Mouse (Mus musculus) intestine, postnatal 0 days (tissue): Measurements from ENCODE around the gene Mecom. TPM values are rescaled to one million over a fixed set of nuclear protein-coding genes. Genes with fewer than 3 reads are reported as not detected.
"Not testable (repeated sequence)": the region's sequence is repeated elsewhere in the genome, so short reads cannot be mapped to it uniquely, and the experiment has no call there.

ENCODE experiments used
- ATAC-seq: fragments of 200-750 bp; cut with Nextera tagmentation; 2 replicates; pipeline ENCODE4 v1.8.0; 2017; ENCODE audit warnings: mild to moderate bottlenecking, moderate TSS enrichment, moderate library complexity
- H3K27ac ChIP-seq: fragments of 300-500 bp; sonication (generic); 2 replicates; pipeline ENCODE4 v1.5.1; 2014; ENCODE audit warnings: mild to moderate bottlenecking, low read depth, low read length, moderate library complexity
- H3K27me3 ChIP-seq: fragments of 300-500 bp; sonication (generic); replicated peaks from 2 replicates; pipeline ENCODE4 v1.6.1; 2014; ENCODE audit warnings: low read length, mixed read lengths; ENCODE audit not compliant: control insufficient read depth, insufficient read depth
- H3K36me3 ChIP-seq: fragments of 300-500 bp; sonication (generic); 2 replicates; pipeline ENCODE4 v1.6.1; 2014; ENCODE audit warnings: mild to moderate bottlenecking, moderate library complexity; ENCODE audit not compliant: control insufficient read depth, insufficient read depth
- H3K4me1 ChIP-seq: fragments of 300-500 bp; sonication (generic); replicated peaks from 2 replicates; pipeline ENCODE4 v1.6.1; 2014; ENCODE audit warnings: antibody characterized with exemption, low read length, mixed read lengths; ENCODE audit not compliant: control insufficient read depth, insufficient read depth
- H3K4me2 ChIP-seq: fragments of 300-500 bp; sonication (generic); replicated peaks from 2 replicates; pipeline ENCODE4 v1.6.1; 2014; ENCODE audit warnings: low read depth, mild to moderate bottlenecking, moderate library complexity
- H3K4me3 ChIP-seq: fragments of 300-500 bp; sonication (generic); 2 replicates; pipeline ENCODE4 v1.5.1; 2014; ENCODE audit warnings: low read depth, low read length
- H3K9ac ChIP-seq: fragments of 300-500 bp; sonication (generic); 2 replicates; pipeline ENCODE4 v1.6.1; 2014; ENCODE audit warnings: mild to moderate bottlenecking, low read depth, low read length
- H3K9me3 ChIP-seq: fragments of 300-500 bp; sonication (generic); 2 replicates; pipeline ENCODE4 v1.6.1; 2016; ENCODE audit warnings: mixed run types; ENCODE audit not compliant: control insufficient read depth
- CTCF ChIP-seq: sonication (generic); IDR thresholded peaks from 2 replicates; pipeline ENCODE4 v1.5.1; 2016; ENCODE audit warnings: low read depth, mild to moderate bottlenecking, control low read depth, antibody characterized with exemption, moderate library complexity
- WGBS: fragments of 180-500 bp; shearing (Covaris S2); extraction: QIAGEN DNeasy Blood & Tissue Kit; methylation state at CpG from one replicate; pipeline ENCODE4 v1.1.7; 2014; 5-methylcytosine and 5-hydroxymethylcytosine counted together
- polyA plus RNA-seq: library from polyadenylated mRNA; unstranded; fragments of >200 nt; fragmentation: Nextera tagmentation; extraction: Ambion mirVana; gene quantifications from 2 replicates; pipeline ENCODE4 v1.2.1, GENCODE M21; 2015

The Mecom gene
- polyA plus RNA-seq, 1 experiment from 2014 or later = 7.7 TPM

- H3K4me3 ChIP-seq = no peak overlapping the region
- no peak overlapping the region for H3K4me2 ChIP-seq
- H3K27ac ChIP-seq = no peak overlapping the region
- H3K36me3 ChIP-seq = no peaks in the 10 kb centered on the region
- H3K9me3 ChIP-seq = no peaks in the 10 kb centered on the region
- no peak overlapping the region for H3K9ac ChIP-seq
- no peak for TF ChIP-seq CTCF
- no peaks in the 10 kb centered on the region for H3K4me1 ChIP-seq
- H3K27me3 ChIP-seq = no peaks in the 10 kb centered on the region
- 15% methylated on average over 2 of the region's 2 CpGs for WGBS
- no peak for ATAC-seq
These were observed 25.7 kb upstream of the Mecom start for GRCm38 (mm10) chr3:30573549-30573948.

- 60% methylated on average over 1 of the region's 2 CpGs for WGBS
- not testable (repeated sequence) for ATAC-seq, H3K27me3 ChIP-seq, H3K4me1 ChIP-seq, H3K36me3 ChIP-seq, H3K27ac ChIP-seq, H3K9me3 ChIP-seq, H3K9ac ChIP-seq, H3K4me3 ChIP-seq, H3K4me2 ChIP-seq
These were observed 18.5 kb upstream of the Mecom start for GRCm38 (mm10) chr3:30566333-30566732.

- Histone ChIP-seq H3K4me1 (no peaks in the 10 kb centered on the region), H3K4me2 (no peak overlapping the region), H3K4me3 (no peak overlapping the region), H3K36me3 (no peaks in the 10 kb centered on the region), H3K9me3 (no peaks in the 10 kb centered on the region), H3K27ac (no peak overlapping the region), H3K9ac (no peak overlapping the region), H3K27me3 (no peaks in the 10 kb centered on the region)
- no peak for ATAC-seq
- WGBS = 43% methylated on average over 6 of the region's 6 CpGs
- peak; percentile 64 for TF ChIP-seq CTCF
These were observed 13.0 kb upstream of the Mecom start for GRCm38 (mm10) chr3:30560677-30561314.

- no peaks in the 10 kb centered on the region for H3K9me3 ChIP-seq
- no peak overlapping the region for H3K27ac ChIP-seq
- H3K9ac ChIP-seq = no peak overlapping the region
- no peaks in the 10 kb centered on the region for H3K36me3 ChIP-seq
- TF ChIP-seq CTCF = peak; percentile 7; the same call in 1 of the 2 replicates
- no peaks in the 10 kb centered on the region for H3K27me3 ChIP-seq
- ATAC-seq = peak; percentile 49; the same call in 1 of the 2 replicates
- no peaks in the 10 kb centered on the region for H3K4me1 ChIP-seq
- H3K4me2 ChIP-seq = no peak overlapping the region
- 47% methylated on average over 6 of the region's 6 CpGs for WGBS
- no peak overlapping the region for H3K4me3 ChIP-seq
These were observed 5.9 kb upstream of the Mecom start for GRCm38 (mm10) chr3:30553741-30554140.

- no peaks in the 10 kb centered on the region for H3K4me1 ChIP-seq
- H3K4me3 ChIP-seq = no peak overlapping the region
- ATAC-seq = no peak
- no peak overlapping the region for H3K9ac ChIP-seq
- H3K27ac ChIP-seq = no peak overlapping the region
- peak; percentile 37 for TF ChIP-seq CTCF
- no peaks in the 10 kb centered on the region for H3K9me3 ChIP-seq
- WGBS = 64% methylated on average over 2 of the region's 2 CpGs
- no peaks in the 10 kb centered on the region for H3K27me3 ChIP-seq
- no peak overlapping the region for H3K4me2 ChIP-seq
- no peaks in the 10 kb centered on the region for H3K36me3 ChIP-seq
These were observed 2.4 kb upstream of the Mecom start for GRCm38 (mm10) chr3:30550218-30550617.

GRCm38 (mm10) chr3:30548928-30549327, 1.1 kb upstream of the Mecom start:
- Histone ChIP-seq H3K9me3 (no peaks in the 10 kb centered on the region), H3K27ac (no peak overlapping the region), H3K4me1 (no peaks in the 10 kb centered on the region), H3K9ac (no peak overlapping the region), H3K36me3 (no peaks in the 10 kb centered on the region), H3K27me3 (no peaks in the 10 kb centered on the region), H3K4me3 (no peak overlapping the region), H3K4me2 (no peak overlapping the region)
- WGBS = 44% methylated on average over 7 of the region's 7 CpGs
- TF ChIP-seq CTCF = no peak
- ATAC-seq = no peak
